Mouse (Mus musculus) liver, embryonic 14.5 days (tissue): ENCODE data around the gene Ikzf2. TPM values are rescaled to one million over a fixed set of nuclear protein-coding genes. Genes with fewer than 3 reads are reported as not detected.
A peak's percentile ranks its signal among the peaks of the same experiment; 100 is the strongest.

Source experiments
- ATAC-seq: fragments of 200-750 bp; cut with Nextera tagmentation; 2 replicates; pipeline ENCODE4 v1.8.0; 2017; ENCODE audit warnings: moderate number of reproducible peaks, mild to moderate bottlenecking, moderate library complexity; ENCODE audit not compliant: insufficient read depth
- DNase-seq, 3 experiments: peaks; one replicate each; pipeline ENCODE4 v3.0.0-alpha.2; 2012 to 2013; ENCODE audit warnings: low read depth in 3 of 3, low spot score in 3 of 3
- H3K27ac ChIP-seq: fragments of 300-500 bp; sonication (generic); 2 replicates; pipeline ENCODE4 v1.5.1; 2014; ENCODE audit warnings: moderate library complexity, mild to moderate bottlenecking, control low read depth, inconsistent platforms
- H3K27me3 ChIP-seq: fragments of 300-500 bp; sonication (generic); 2 replicates; pipeline ENCODE4 v1.6.1; 2014; ENCODE audit warnings: mild to moderate bottlenecking, low read length, moderate library complexity; ENCODE audit not compliant: control insufficient read depth, insufficient read depth
- H3K36me3 ChIP-seq: fragments of 300-500 bp; sonication (generic); replicated peaks from 2 replicates; pipeline ENCODE4 v1.6.1; 2014; ENCODE audit warnings: low read depth; ENCODE audit not compliant: control insufficient read depth, insufficient read depth
- H3K4me1 ChIP-seq, 2 experiments: fragments of 200-500 bp in 1 of 2; fragments of 300-500 bp in 1 of 2; sonication (generic) in 1 of 2; replicated peaks; 2 replicates each; pipeline ENCODE4 v1.6.1; 2012 to 2014; ENCODE audit warnings: antibody characterized with exemption in 1 of 2, inconsistent platforms in 1 of 2, low read length in 1 of 2; ENCODE audit not compliant: control insufficient read depth in 2 of 2, insufficient read depth in 2 of 2
- H3K4me2 ChIP-seq: fragments of 300-500 bp; sonication (generic); 2 replicates; pipeline ENCODE4 v1.6.1; 2014; ENCODE audit warnings: low read depth, mild to moderate bottlenecking, control low read depth, moderate library complexity
- H3K4me3 ChIP-seq, 2 experiments: fragments of 200-500 bp in 1 of 2; fragments of 300-500 bp in 1 of 2; sonication (generic) in 1 of 2; 2 replicates each; pipeline ENCODE4 v1.5.1; 2012 to 2014; ENCODE audit warnings: low read depth in 2 of 2, low read length in 2 of 2, mild to moderate bottlenecking in 2 of 2, control low read depth in 1 of 2, inconsistent platforms in 1 of 2, moderate library complexity in 1 of 2; ENCODE audit not compliant: insufficient read depth in 1 of 2
- H3K9ac ChIP-seq: fragments of 300-500 bp; sonication (generic); replicated peaks from 2 replicates; pipeline ENCODE4 v1.6.1; 2014; ENCODE audit warnings: mild to moderate bottlenecking, control low read depth, moderate library complexity
- H3K9me3 ChIP-seq: fragments of 300-500 bp; sonication (generic); 2 replicates; pipeline ENCODE4 v1.6.1; 2016; ENCODE audit warnings: low read length, mixed read lengths; ENCODE audit not compliant: control insufficient read depth
- CTCF ChIP-seq: IDR thresholded peaks from 2 replicates; pipeline ENCODE4 v1.5.1; 2016; ENCODE audit warnings: antibody characterized with exemption, low read depth, control low read depth
- EP300 ChIP-seq: IDR thresholded peaks from 2 replicates; pipeline ENCODE4 v1.6.1; 2016; ENCODE audit warnings: antibody characterized with exemption, low read depth
- WGBS: fragments of 180-500 bp; shearing (Covaris S2); extraction: QIAGEN DNeasy Blood & Tissue Kit; methylation state at CpG from one replicate; pipeline ENCODE4 v1.1.7; 2014; ENCODE audit not compliant: insufficient replicate concordance; 5-methylcytosine and 5-hydroxymethylcytosine counted together
- polyA plus RNA-seq, 2 experiments: library from polyadenylated mRNA; depleted of rRNA in 1 of 2; stranded (reverse) in 1 of 2; unstranded in 1 of 2; fragments of >200 nt; fragmentation: Nextera tagmentation in 1 of 2; extraction: Ambion mirVana in 1 of 2; gene quantifications; 2 replicates each; pipeline versions ENCODE4 v1.2.1 to v1.2.3; 2012 to 2014

The Ikzf2 gene
- polyA plus RNA-seq, 2 experiments = 0.19 to 0.30 TPM

GRCm38 (mm10) chr1:69667456-69667855 lies 19.6 kb downstream of the Ikzf2 start:
- ATAC-seq = no peak
- no peaks in the 10 kb centered on the region for H3K27me3 ChIP-seq
- 21% methylated on average over 5 of the region's 5 CpGs for WGBS

GRCm38 (mm10) chr1:69659779-69660178 lies 27.3 kb downstream of the Ikzf2 start:
- Histone ChIP-seq H3K27ac (no peak overlapping the region), H3K9me3 (no peaks in the 10 kb centered on the region), H3K4me3 (no peak overlapping the region), H3K4me1 (peaks cover 0 to 3% of the 10 kb centered on the region in 2 experiments; a peak in 1 of 4 replicates), H3K36me3 (no peaks in the 10 kb centered on the region), H3K27me3 (no peaks in the 10 kb centered on the region), H3K4me2 (no peak overlapping the region), H3K9ac (no peak overlapping the region)
- DNase-seq (no peak), ATAC-seq (no peak)
- TF ChIP-seq EP300 (no peak), CTCF (no peak)
- WGBS = 35% methylated on average over 2 of the region's 2 CpGs

More at GRCm38 (mm10) chr1:69667456-69667855, 19.6 kb downstream of the Ikzf2 start:
- Histone ChIP-seq H3K36me3 (no peaks in the 10 kb centered on the region), H3K4me2 (no peak overlapping the region), H3K27ac (no peak overlapping the region), H3K9me3 (no peaks in the 10 kb centered on the region), H3K9ac (no peak overlapping the region), H3K4me1 (peaks cover 3 to 10% of the 10 kb centered on the region in 2 experiments; a peak in 1 of 4 replicates), H3K4me3 (no peak overlapping the region)
- TF ChIP-seq EP300 (no peak), CTCF (no peak)
- no peak for DNase-seq

GRCm38 (mm10) chr1:69658051-69658450 lies 29.0 kb downstream of the Ikzf2 start:
- Histone ChIP-seq H3K27me3 (no peaks in the 10 kb centered on the region), H3K27ac (no peak overlapping the region), H3K4me2 (no peak overlapping the region), H3K36me3 (no peaks in the 10 kb centered on the region), H3K9me3 (no peaks in the 10 kb centered on the region), H3K4me1 (peaks cover 0 to 3% of the 10 kb centered on the region in 2 experiments; a peak in 1 of 4 replicates), H3K4me3 (no peak overlapping the region), H3K9ac (no peak overlapping the region)
- WGBS = 51% methylated on average over 6 of the region's 6 CpGs
- TF ChIP-seq CTCF = no peak
- TF ChIP-seq EP300 = no peak
- DNase-seq = no peak
- ATAC-seq = no peak

- Histone ChIP-seq H3K36me3 (no peaks in the 10 kb centered on the region), H3K4me1 (peaks cover 0 to 3% of the 10 kb centered on the region in 2 experiments; a peak in 1 of 4 replicates), H3K9ac (no peak overlapping the region), H3K27ac (no peak overlapping the region), H3K9me3 (no peaks in the 10 kb centered on the region), H3K27me3 (no peaks in the 10 kb centered on the region), H3K4me3 (no peak overlapping the region), H3K4me2 (peak overlapping the region; percentile 56)
- WGBS = 41% methylated on average over 3 of the region's 3 CpGs
- DNase-seq (no peak), ATAC-seq (no peak)
- TF ChIP-seq CTCF (no peak), EP300 (no peak)
Observed at GRCm38 (mm10) chr1:69657455-69657854, 29.6 kb downstream of the Ikzf2 start.

GRCm38 (mm10) chr1:69656929-69657328 lies 30.1 kb downstream of the Ikzf2 start:
- H3K9ac ChIP-seq = no peak overlapping the region
- H3K4me3 ChIP-seq = peak overlapping the region; percentile 13 to 18; a peak in 2 of 4 replicates
- DNase-seq (no peak), ATAC-seq (no peak)
- no peaks in the 10 kb centered on the region for H3K9me3 ChIP-seq
- no peak overlapping the region for H3K27ac ChIP-seq
- H3K36me3 ChIP-seq = no peaks in the 10 kb centered on the region
- peak overlapping the region; percentile 56 for H3K4me2 ChIP-seq
- 17% methylated on average over 16 of the region's 16 CpGs for WGBS
- no peaks in the 10 kb centered on the region for H3K27me3 ChIP-seq
- no peak for TF ChIP-seq CTCF
- H3K4me1 ChIP-seq = peaks cover 0 to 3% of the 10 kb centered on the region in 2 experiments; a peak in 1 of 4 replicates
